Mouse (Mus musculus) forebrain, embryonic 15.5 days (tissue): ENCODE data around the gene Ccdc58. TPM values are rescaled to one million over a fixed set of nuclear protein-coding genes. Genes with fewer than 3 reads are reported as not detected.
A peak's percentile ranks its signal among the peaks of the same experiment; 100 is the strongest.
"Not testable (repeated sequence)": the region's sequence is repeated elsewhere in the genome, so short reads cannot be mapped to it uniquely, and the experiment has no call there.

Source experiments
- ATAC-seq: fragments of 200-750 bp; cut with Nextera tagmentation; replicated peaks from 2 replicates; pipeline ENCODE4 v1.8.0; 2017; ENCODE audit warnings: mild to moderate bottlenecking, moderate TSS enrichment, moderate library complexity
- H3K27ac ChIP-seq: fragments of 300-500 bp; sonication (generic); replicated peaks from 2 replicates; pipeline ENCODE4 v1.5.1; 2015; ENCODE audit warnings: mild to moderate bottlenecking, inconsistent platforms
- H3K27me3 ChIP-seq: fragments of 300-500 bp; sonication (generic); 2 replicates; pipeline ENCODE4 v1.6.1; 2015; ENCODE audit warnings: inconsistent platforms
- H3K36me3 ChIP-seq: fragments of 300-500 bp; sonication (generic); 2 replicates; pipeline ENCODE4 v1.6.1; 2015; ENCODE audit warnings: mild to moderate bottlenecking, inconsistent platforms
- H3K4me1 ChIP-seq: fragments of 300-500 bp; sonication (generic); 2 replicates; pipeline ENCODE4 v1.6.1; 2015; ENCODE audit warnings: inconsistent platforms
- H3K4me2 ChIP-seq: fragments of 300-500 bp; sonication (generic); replicated peaks from 2 replicates; pipeline ENCODE4 v1.6.1; 2015; ENCODE audit warnings: mild to moderate bottlenecking, inconsistent platforms
- H3K4me3 ChIP-seq: fragments of 300-500 bp; sonication (generic); 2 replicates; pipeline ENCODE4 v1.5.1; 2015; ENCODE audit warnings: mild to moderate bottlenecking, inconsistent platforms
- H3K9ac ChIP-seq: fragments of 300-500 bp; sonication (generic); replicated peaks from 2 replicates; pipeline ENCODE4 v1.6.1; 2015; ENCODE audit warnings: mild to moderate bottlenecking, inconsistent platforms
- H3K9me3 ChIP-seq: fragments of 300-500 bp; sonication (generic); 2 replicates; pipeline ENCODE4 v1.6.1; 2016; ENCODE audit warnings: inconsistent platforms
- WGBS: fragments of 180-500 bp; shearing (Covaris S2); methylation state at CpG from one replicate; pipeline ENCODE4 v1.1.7; 2015; ENCODE audit warnings: mixed read lengths; 5-methylcytosine and 5-hydroxymethylcytosine counted together
- polyA plus RNA-seq: library from polyadenylated mRNA; unstranded; fragments of >200 nt; fragmentation: Nextera tagmentation; extraction: Ambion mirVana; gene quantifications from 2 replicates; pipeline ENCODE4 v1.2.1, GENCODE M21; 2015

Ccdc58 gene
- polyA plus RNA-seq, 1 experiment from 2014 or later = 35.4 TPM

GRCm38 (mm10) chr16:36057933-36058475, 13.5 kb upstream of the Ccdc58 start:
- ATAC-seq = no peak
- H3K36me3 ChIP-seq = no peaks in the 10 kb centered on the region
- no peak overlapping the region for H3K9ac ChIP-seq
- no peak overlapping the region for H3K27ac ChIP-seq
- no peaks in the 10 kb centered on the region for H3K9me3 ChIP-seq
- H3K4me3 ChIP-seq = no peak overlapping the region
- no peak overlapping the region for H3K4me2 ChIP-seq
- H3K27me3 ChIP-seq = no peaks in the 10 kb centered on the region
- 91% methylated on average over 8 of the region's 8 CpGs for WGBS
- no peaks in the 10 kb centered on the region for H3K4me1 ChIP-seq

- H3K9ac ChIP-seq, H3K27me3 ChIP-seq, H3K9me3 ChIP-seq, H3K27ac ChIP-seq, H3K36me3 ChIP-seq, H3K4me2 ChIP-seq, H3K4me3 ChIP-seq, H3K4me1 ChIP-seq, ATAC-seq: not testable (repeated sequence)
- 93% methylated on average over 1 of the region's 1 CpGs for WGBS
Observed at GRCm38 (mm10) chr16:36062534-36062933, 9.0 kb upstream of the Ccdc58 start.

GRCm38 (mm10) chr16:36063315-36063714, 8.2 kb upstream of the Ccdc58 start:
- H3K4me1 ChIP-seq = peaks cover 5% of the 10 kb centered on the region
- H3K36me3 ChIP-seq = no peaks in the 10 kb centered on the region
- H3K4me3 ChIP-seq = no peak overlapping the region
- H3K9me3 ChIP-seq = no peaks in the 10 kb centered on the region
- no peak overlapping the region for H3K9ac ChIP-seq
- ATAC-seq = no peak
- no peaks in the 10 kb centered on the region for H3K27me3 ChIP-seq
- H3K27ac ChIP-seq = no peak overlapping the region
- H3K4me2 ChIP-seq = no peak overlapping the region
- WGBS = 77% methylated on average over 2 of the region's 2 CpGs

- H3K27me3 ChIP-seq = no peaks in the 10 kb centered on the region
- no peaks in the 10 kb centered on the region for H3K36me3 ChIP-seq
- no peaks in the 10 kb centered on the region for H3K9me3 ChIP-seq
- 86% methylated on average over 5 of the region's 5 CpGs for WGBS
- H3K4me2 ChIP-seq = no peak overlapping the region
- H3K9ac ChIP-seq = no peak overlapping the region
- ATAC-seq = no peak
- H3K4me1 ChIP-seq = peaks cover 19% of the 10 kb centered on the region
- no peak overlapping the region for H3K27ac ChIP-seq
- no peak overlapping the region for H3K4me3 ChIP-seq
Observed at GRCm38 (mm10) chr16:36064904-36065303, 6.6 kb upstream of the Ccdc58 start.

- no peak overlapping the region for H3K4me2 ChIP-seq
- no peak overlapping the region for H3K27ac ChIP-seq
- no peak overlapping the region for H3K9ac ChIP-seq
- H3K4me3 ChIP-seq = no peak overlapping the region
- 68% methylated on average over 2 of the region's 2 CpGs for WGBS
- H3K36me3 ChIP-seq = no peaks in the 10 kb centered on the region
- H3K9me3 ChIP-seq = no peaks in the 10 kb centered on the region
- H3K4me1 ChIP-seq = peaks cover 32% of the 10 kb centered on the region
- ATAC-seq = no peak
- H3K27me3 ChIP-seq = no peaks in the 10 kb centered on the region
Observed at GRCm38 (mm10) chr16:36067694-36068093, 3.8 kb upstream of the Ccdc58 start.

- Histone ChIP-seq H3K36me3 (no peaks in the 10 kb centered on the region), H3K4me2 (no peak overlapping the region), H3K27me3 (no peaks in the 10 kb centered on the region), H3K4me1 (peaks cover 32% of the 10 kb centered on the region), H3K27ac (no peak overlapping the region), H3K4me3 (no peak overlapping the region), H3K9me3 (no peaks in the 10 kb centered on the region), H3K9ac (no peak overlapping the region)
- ATAC-seq = no peak
- 42% methylated on average over 3 of the region's 3 CpGs for WGBS
Observed at GRCm38 (mm10) chr16:36068356-36068755, 3.1 kb upstream of the Ccdc58 start.

- H3K36me3 ChIP-seq = no peaks in the 10 kb centered on the region
- H3K9ac ChIP-seq = 0 out of 2 replicates have a peak overlapping the region, but pooled peaks have one; percentile 84
- peak overlapping the region; percentile 80 for H3K4me2 ChIP-seq
- H3K4me3 ChIP-seq = peak overlapping the region; percentile 63
- H3K27ac ChIP-seq = no peak overlapping the region
- ATAC-seq = no peak
- H3K4me1 ChIP-seq = peaks cover 32% of the 10 kb centered on the region
- no peaks in the 10 kb centered on the region for H3K9me3 ChIP-seq
- 34% methylated on average over 9 of the region's 9 CpGs for WGBS
- H3K27me3 ChIP-seq = no peaks in the 10 kb centered on the region
Observed at GRCm38 (mm10) chr16:36069819-36070575, 1.5 kb upstream of the Ccdc58 start.

- ATAC-seq = no peak
- H3K4me3 ChIP-seq = peak overlapping the region; percentile 63
- peak overlapping the region; percentile 84 for H3K9ac ChIP-seq
- peaks cover 32% of the 10 kb centered on the region for H3K4me1 ChIP-seq
- WGBS = 0% methylated on average over 16 of the region's 16 CpGs
- H3K27me3 ChIP-seq = no peaks in the 10 kb centered on the region
- peak overlapping the region; percentile 80 for H3K4me2 ChIP-seq
- no peaks in the 10 kb centered on the region for H3K9me3 ChIP-seq
- no peaks in the 10 kb centered on the region for H3K36me3 ChIP-seq
- peak overlapping the region; percentile 99 for H3K27ac ChIP-seq
Observed at GRCm38 (mm10) chr16:36071071-36071449, 425 bp upstream of the Ccdc58 start.

GRCm38 (mm10) chr16:36072410-36073011, 1.0 kb downstream of the Ccdc58 start:
- Histone ChIP-seq H3K4me1 (peaks cover 32% of the 10 kb centered on the region), H3K9me3 (no peaks in the 10 kb centered on the region), H3K9ac (peak overlapping the region; percentile 84), H3K4me2 (peak overlapping the region; percentile 80), H3K4me3 (peak overlapping the region; percentile 63), H3K27ac (peak overlapping the region; percentile 99), H3K36me3 (no peaks in the 10 kb centered on the region), H3K27me3 (no peaks in the 10 kb centered on the region)
- 31% methylated on average over 8 of the region's 8 CpGs for WGBS
- ATAC-seq = no peak

GRCm38 (mm10) chr16:36074772-36075171, 3.3 kb downstream of the Ccdc58 start:
- Histone ChIP-seq H3K4me3 (no peak overlapping the region), H3K9me3 (no peaks in the 10 kb centered on the region), H3K27me3 (no peaks in the 10 kb centered on the region), H3K9ac (no peak overlapping the region), H3K36me3 (no peaks in the 10 kb centered on the region), H3K27ac (no peak overlapping the region), H3K4me1 (peaks cover 14% of the 10 kb centered on the region), H3K4me2 (no peak overlapping the region)
- ATAC-seq = no peak
- WGBS = 90% methylated on average over 3 of the region's 3 CpGs

- WGBS = 97% methylated on average over 3 of the region's 3 CpGs
- Histone ChIP-seq H3K27me3 (no peaks in the 10 kb centered on the region), H3K9me3 (no peaks in the 10 kb centered on the region), H3K4me3 (no peak overlapping the region), H3K9ac (no peak overlapping the region), H3K27ac (no peak overlapping the region), H3K36me3 (no peaks in the 10 kb centered on the region), H3K4me2 (no peak overlapping the region), H3K4me1 (no peaks in the 10 kb centered on the region)
- ATAC-seq = no peak
Observed at GRCm38 (mm10) chr16:36079916-36080315, 8.4 kb downstream of the Ccdc58 start.

- Histone ChIP-seq H3K4me1 (no peaks in the 10 kb centered on the region), H3K4me3 (no peak overlapping the region), H3K27me3 (no peaks in the 10 kb centered on the region), H3K36me3 (peaks cover 18% of the 10 kb centered on the region), H3K9me3 (no peaks in the 10 kb centered on the region), H3K4me2 (no peak overlapping the region), H3K9ac (no peak overlapping the region), H3K27ac (no peak overlapping the region)
- ATAC-seq = no peak
- WGBS = 92% methylated on average over 4 of the region's 4 CpGs
Observed at GRCm38 (mm10) chr16:36087846-36088245, 16.4 kb downstream of the Ccdc58 start.
